Mouse (Mus musculus) mouse trophoblast stem cell (cell line): ENCODE measurements around the gene Atp11b.

Source experiments
- in situ Hi-C, 2 experiments: fragments of 300-500 bp; cut with MseI, MboI; formaldehyde crosslinking; loops; 2 replicates in 1 of 2; 3 replicates in 1 of 2; pipeline ENCODE4 v1.15.1; 2025

The Atp11b gene

GRCm38 (mm10) chr3:35753825-35754767 is at the start of gene Atp11b:
Atp11b (plus strand) TSS chr3:35754106.
- in situ Hi-C loops = no loop called here

GRCm38 (mm10) chr3:35704328-35704613 is 49.6 kb upstream of the Atp11b start:
- in situ Hi-C loops = no loop called here

GRCm38 (mm10) chr3:35719531-35720205 is 34.2 kb upstream of the Atp11b start:
- in situ Hi-C loops = no loop called here

DNA sequence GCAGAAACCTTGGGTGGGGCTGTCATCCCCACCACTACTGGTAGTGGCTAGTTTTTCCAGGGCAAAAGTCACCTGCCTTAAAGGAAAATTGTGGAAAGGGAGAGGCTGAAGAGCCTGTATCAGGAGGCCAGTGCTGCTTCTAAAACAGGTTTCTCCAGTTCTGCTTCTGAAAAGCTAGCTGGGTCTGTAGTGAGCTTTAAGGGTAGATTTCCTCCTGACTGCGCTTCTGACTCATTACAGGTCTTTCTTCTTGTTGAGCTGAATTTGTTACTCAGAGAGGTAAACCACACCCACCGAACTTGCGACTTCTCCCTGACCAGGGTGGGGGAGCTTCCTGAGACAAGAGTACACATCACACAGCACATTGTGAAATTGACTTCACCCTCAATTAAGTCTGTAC is 33.1 kb upstream of the Atp11b start:
- in situ Hi-C loops = no loop called here

GRCm38 (mm10) chr3:35721818-35722446 is 32.0 kb upstream of the Atp11b start:
- in situ Hi-C loops = no loop called here

DNA sequence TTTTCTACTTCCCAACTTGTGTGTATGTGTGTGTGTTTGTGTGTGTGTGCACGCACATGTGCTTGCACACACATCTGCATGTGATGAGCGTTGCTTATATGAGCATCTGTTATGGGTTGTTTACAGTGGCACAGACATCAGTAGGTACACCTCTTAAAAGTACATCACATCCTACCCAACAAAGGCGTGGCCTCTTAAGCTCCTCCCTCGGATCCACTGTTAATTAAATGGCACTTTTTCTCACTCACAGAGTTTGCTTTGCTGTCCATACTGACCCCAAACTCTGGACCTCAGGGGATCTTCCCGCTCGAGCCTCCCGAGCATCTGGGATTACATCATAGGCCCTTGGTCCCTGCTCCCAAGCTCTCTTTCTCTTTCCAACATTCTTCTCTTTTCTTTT is 31.1 kb upstream of the Atp11b start:
- in situ Hi-C loops = no loop called here

DNA sequence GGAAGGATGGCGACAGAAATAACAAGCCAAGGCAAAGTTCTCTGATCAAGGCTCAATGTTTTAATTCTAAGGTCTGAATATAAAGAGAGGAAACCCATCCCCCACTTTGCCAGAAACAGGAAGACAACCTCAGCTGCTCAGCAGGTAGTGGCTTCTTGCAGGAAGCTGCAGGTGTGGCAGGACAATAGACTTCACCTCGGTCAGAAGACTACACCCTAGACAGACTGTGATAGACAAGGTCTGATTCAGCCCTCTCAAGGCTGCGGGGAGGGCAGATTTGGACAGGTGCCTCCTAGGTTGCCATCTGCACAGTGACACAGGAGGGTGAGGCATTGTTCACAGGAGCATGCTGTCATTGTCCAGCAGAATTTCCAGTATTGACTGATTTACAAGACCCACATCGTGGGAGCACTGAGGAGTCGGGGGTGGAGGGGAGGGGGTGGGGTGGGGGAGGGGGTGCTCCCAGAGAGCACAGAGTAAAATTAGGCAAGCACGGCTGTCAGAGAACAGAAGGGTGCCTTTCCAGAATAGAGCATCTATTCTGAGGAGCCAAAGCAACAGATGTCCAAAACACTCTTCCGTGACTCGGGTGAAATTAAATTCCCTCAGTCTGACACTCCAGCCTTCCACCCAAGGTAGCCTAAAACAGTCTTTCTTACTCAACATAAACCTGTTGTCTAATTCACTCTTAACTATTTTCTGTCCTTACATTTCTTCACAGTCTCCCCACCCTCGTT is 30.2 kb upstream of the Atp11b start:
- in situ Hi-C loops = no loop called here

- in situ Hi-C loops = no loop called here
These were observed 28.8 kb upstream of the Atp11b start for GRCm38 (mm10) chr3:35725096-35725495.

DNA sequence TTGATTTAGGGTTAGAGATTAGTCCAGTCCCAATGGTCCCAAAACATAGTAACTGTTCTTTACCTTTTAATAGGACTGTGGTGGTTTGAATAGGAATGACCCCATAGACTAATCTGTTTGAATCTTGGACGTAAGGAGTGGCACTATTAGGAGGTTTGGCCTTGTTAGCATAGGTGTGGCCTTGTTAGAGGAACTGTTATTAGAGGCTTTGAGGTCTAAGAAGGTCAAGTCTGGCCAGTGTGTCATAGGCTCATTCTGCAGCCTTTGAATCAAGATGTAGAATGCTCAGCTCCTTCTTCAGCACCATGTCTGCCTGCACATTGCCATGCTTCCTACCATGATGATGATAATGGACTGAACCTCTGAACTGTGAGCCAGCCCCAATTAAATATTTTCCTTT is 27.0 kb upstream of the Atp11b start:
- in situ Hi-C loops = no loop called here

GRCm38 (mm10) chr3:35729490-35729889 is 24.4 kb upstream of the Atp11b start:
- in situ Hi-C loops = no loop called here

DNA sequence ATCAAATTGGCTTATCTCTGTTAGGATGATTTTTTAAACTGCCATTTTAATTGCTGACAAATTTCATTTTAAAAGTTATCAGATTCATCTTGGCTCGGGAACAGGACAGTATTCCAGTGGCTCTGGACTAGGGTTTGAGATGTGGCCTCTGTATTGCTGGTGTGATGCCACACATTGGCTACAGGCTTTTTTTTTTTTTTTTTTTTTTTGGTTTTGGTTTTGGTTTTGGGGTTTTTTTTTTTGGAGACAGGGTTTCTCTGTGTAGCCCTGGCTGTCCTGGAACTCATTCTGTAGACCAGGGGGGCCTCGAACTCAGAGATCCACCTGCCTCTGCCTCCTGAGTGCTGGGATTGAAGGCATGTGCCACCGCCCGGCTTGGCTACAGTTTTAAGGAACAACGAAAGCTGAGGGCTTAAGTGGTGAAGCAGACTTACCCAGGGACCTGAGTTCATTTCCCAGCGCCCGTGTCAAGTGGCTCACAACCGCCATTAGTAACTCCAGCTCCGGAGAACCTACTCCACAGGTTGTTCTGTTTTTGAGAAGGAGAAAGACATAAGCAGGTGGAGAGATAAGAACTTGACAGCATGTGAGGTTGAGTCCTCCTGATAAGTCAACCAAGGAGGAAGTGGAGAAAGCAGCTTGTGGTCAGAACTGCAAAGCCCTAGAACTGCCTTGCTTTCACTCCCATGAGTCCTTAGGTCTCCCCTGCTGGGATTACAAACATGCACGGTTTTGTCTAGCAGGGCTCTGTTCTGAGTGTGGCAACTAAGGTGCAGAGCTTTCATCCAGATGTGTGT is 21.7 kb upstream of the Atp11b start:
- in situ Hi-C loops = no loop called here

DNA sequence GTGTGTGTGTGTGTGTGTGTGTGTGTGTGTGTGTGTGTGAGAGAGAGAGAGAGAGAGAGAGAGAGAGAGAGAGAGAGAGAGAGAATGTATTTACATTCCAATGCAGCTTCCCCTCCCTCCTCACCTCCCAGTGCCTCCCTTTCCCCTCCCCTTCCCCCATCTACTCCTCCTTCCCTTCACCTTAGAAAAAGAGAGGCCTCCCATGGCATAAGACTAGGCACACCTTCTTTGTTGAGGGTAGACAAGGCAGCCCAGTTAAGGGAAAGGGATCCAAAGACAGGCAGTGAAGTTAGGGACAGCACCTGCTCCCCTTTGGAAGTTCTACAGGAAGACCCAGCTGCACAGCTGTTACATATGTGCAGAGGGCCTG is 21.1 kb upstream of the Atp11b start:
- in situ Hi-C loops = no loop called here

GRCm38 (mm10) chr3:35734509-35734908 is 19.4 kb upstream of the Atp11b start:
- in situ Hi-C loops = no loop called here

DNA sequence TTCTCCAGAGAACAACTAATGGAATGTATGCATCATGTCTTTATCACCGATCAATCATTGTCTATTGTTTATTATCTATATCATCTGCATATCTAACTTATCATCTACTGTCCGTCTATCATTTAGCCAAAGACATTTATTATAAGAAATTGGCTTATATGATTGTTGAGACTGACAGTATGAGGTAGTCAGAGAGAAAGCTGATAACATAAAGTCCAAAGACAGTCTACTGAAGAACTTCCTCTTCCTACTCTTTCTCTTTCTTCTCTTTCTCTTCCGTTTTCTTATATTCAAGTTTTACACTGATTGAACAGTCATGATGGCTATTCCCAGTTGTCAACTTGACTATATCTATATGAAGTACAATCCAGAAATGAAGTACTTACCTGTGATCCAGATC is 15.8 kb upstream of the Atp11b start:
- in situ Hi-C loops = no loop called here

DNA sequence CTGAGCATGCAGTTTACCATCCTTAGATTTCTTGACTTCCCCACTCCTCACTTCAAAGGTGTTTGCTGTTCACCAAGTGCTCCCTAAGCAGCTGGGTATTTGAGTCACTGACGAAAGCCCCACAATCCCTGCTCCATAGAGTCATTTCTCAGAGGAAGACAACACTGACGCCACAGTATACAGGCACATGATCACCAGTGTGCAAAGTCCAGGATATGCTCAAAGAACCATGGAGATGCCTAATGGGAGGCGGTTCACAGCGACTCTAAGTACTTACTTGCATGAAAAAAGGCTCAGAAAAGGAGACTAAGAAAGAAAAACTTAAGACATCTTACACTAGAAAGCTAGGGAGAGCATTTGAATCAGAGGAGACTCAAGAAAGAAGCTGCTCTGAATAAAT is 8.9 kb upstream of the Atp11b start:
- in situ Hi-C loops = no loop called here

DNA sequence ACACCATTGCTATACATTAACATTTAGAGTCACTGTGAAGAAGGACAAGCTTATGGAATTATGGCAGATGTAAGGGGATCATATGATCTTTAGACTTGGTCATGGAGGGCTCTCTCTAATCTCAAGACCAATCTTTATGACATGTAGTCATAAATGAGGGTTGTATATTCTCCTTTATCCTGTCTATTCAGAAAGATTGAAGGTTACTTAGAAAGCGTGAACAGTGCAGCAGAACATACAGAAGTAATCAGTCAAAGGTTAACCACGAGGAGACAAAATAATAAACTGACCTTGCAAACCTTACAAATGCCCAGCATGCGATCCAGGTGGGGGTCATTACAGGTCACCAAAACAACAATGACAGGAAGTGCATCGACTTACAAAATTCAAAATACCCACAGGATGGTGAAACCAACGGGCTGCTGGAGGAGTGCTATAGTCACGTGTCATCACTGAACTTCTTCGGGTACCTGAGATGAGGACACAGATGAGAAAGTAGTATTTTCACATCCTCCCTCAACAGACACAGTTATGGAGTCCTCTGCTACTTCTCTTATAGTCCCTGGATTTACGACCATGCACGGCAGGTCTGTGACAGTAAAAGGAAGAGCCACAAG is 7.0 kb upstream of the Atp11b start:
- in situ Hi-C loops = no loop called here

- in situ Hi-C loops = no loop called here
These were observed 3.6 kb upstream of the Atp11b start for GRCm38 (mm10) chr3:35750286-35750685.

DNA sequence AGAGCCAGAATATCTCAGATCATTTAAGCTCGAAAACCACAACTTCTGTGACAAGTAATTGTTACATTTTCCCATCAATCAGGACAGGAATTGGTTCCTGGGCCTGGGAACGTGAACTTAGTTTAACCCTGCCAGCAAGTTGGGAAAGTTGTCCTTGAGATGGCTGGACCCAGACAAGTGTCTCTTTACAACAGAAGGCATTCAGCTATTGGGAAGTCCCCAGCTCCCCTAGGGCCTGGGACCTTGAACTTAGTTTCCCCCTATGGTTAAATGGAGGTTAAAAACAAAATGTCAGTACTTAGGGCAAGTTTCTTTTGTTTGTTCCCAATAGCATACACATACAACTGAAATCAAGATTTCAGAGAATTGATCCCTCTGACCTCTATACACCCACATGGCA is 2.2 kb upstream of the Atp11b start:
- in situ Hi-C loops = no loop called here

GRCm38 (mm10) chr3:35762735-35763134 is 8.8 kb downstream of the Atp11b start:
- in situ Hi-C loops = no loop called here

DNA sequence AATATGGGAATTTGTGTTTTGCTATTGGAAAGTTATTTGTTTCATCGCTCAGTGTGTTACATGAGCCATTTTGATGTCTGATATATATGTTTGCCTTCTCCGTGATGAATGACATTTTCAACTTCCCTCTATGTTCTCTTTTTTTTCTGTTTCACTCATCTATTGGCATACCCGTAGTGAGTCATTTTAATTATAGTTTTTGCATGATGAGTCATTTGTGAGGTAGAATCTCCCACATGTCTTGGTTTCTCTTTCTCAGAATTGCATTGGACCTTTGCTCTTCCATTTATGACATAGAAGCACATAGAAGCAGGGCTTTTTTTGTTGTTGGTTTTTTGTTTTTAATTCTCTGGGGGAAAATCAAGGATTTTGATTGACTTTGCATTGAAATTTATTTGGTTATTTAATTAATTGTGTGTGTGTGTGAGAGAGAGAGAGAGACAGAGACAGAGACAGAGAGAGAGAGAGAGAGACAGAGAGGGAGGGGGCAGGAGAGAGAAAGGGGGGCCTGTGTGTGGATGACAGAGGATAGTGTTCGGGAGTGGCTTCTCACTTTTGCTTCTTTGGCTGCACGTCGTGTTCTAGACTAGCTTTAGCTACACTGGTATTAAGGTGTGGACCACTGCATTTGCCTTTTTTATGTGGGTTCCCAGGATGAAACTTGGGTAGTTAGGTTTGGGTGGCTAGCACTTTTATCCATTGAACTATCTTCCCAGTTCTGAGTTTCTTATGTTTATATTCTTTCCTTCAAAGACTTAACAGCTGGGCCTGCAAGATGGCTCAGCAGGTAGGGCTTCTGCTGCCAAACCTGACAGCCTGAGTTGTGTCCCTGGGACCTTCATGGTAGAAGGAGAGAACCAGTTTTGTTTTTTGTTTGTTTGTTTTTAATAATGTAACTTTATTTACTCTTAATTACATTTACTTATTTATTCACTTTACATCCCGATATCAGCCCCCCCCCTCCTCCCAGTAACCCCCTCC is 11.0 kb downstream of the Atp11b start:
- in situ Hi-C loops = no loop called here
